Mouse (Mus musculus) embryo, embryonic 11.5 days (tissue): ENCODE measurements around the gene Ralgps1.
"Not testable (repeated sequence)": the region's sequence is repeated elsewhere in the genome, so short reads cannot be mapped to it uniquely, and the experiment has no call there.

Experiments
- DNase-seq: peaks from one replicate; pipeline ENCODE4 v3.0.0-alpha.2; 2012; ENCODE audit warnings: low read depth, low spot score

The Ralgps1 gene

GRCm38 (mm10) chr2:33215177-33215699 is 156.0 kb downstream of the Ralgps1 start:
- no peak for DNase-seq

- not testable (repeated sequence) for DNase-seq
Measured at GRCm38 (mm10) chr2:33211263-33211662, 160.0 kb downstream of the Ralgps1 start.

- DNase-seq, result no peak
Measured at GRCm38 (mm10) chr2:33210841-33211240, 160.4 kb downstream of the Ralgps1 start.

- no peak for DNase-seq
Measured at GRCm38 (mm10) chr2:33208134-33208533, 163.2 kb downstream of the Ralgps1 start.

- no peak for DNase-seq
Measured at GRCm38 (mm10) chr2:33207069-33207468, 164.2 kb downstream of the Ralgps1 start.

GRCm38 (mm10) chr2:33205939-33206525 is 165.3 kb downstream of the Ralgps1 start:
- no peak for DNase-seq

GRCm38 (mm10) chr2:33204980-33205379 is 166.3 kb downstream of the Ralgps1 start:
- DNase-seq, result no peak

GRCm38 (mm10) chr2:33203284-33203683 is 168.0 kb downstream of the Ralgps1 start:
- no peak for DNase-seq

DNA sequence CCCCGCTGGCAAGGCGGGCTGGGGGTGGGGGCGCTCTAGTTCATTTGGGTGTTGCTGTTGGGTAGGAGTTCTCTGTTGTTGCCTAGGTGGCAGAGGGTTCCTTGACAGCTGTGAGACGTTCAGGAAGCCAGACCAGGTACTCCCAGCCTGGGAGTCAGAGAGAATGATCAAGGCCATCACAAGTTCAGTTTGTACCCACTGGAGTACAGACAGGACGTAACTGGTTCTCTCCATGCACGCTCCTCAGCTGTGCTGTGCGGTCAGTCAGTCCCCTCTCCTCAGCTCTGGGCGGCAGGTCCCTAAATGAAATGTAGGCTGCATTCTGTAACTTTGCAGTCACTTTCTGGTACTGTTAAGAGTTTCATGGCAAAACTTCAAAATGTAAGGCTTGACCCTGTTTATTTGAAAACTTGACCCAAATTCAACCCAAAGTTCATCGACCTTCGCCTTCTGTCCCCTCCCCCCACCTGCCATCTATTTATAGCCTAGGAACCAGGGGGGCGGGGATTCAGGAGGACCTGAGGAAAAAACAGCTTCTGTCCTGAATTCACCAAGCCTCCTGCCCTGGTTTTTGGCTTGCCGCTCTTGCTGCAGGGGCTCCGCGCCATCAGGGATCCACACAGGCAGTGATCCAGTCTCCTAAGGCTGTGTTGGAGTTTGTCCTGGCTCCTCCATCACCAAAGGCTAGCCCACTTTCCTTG is 170.8 kb downstream of the Ralgps1 start:
- no peak for DNase-seq

DNA sequence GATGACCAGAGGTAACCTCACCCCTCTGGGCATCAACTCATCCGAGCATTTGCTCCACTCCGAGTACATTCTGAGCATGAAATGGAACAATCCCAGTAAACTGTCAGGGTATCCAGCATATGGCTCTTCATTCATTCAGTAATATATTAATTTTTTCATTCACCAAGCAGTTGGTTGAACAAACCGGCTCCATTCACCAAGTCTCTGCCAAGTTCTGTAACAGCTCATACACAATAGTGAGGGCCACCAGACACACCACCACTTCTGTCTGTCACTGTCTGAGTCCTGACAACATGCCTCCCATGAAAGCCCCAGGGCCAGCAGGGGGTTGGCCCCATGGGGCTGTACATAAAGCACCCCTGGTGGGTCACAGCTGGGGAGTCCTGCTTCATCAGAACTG is 181.3 kb downstream of the Ralgps1 start:
- DNase-seq, result no peak

DNA sequence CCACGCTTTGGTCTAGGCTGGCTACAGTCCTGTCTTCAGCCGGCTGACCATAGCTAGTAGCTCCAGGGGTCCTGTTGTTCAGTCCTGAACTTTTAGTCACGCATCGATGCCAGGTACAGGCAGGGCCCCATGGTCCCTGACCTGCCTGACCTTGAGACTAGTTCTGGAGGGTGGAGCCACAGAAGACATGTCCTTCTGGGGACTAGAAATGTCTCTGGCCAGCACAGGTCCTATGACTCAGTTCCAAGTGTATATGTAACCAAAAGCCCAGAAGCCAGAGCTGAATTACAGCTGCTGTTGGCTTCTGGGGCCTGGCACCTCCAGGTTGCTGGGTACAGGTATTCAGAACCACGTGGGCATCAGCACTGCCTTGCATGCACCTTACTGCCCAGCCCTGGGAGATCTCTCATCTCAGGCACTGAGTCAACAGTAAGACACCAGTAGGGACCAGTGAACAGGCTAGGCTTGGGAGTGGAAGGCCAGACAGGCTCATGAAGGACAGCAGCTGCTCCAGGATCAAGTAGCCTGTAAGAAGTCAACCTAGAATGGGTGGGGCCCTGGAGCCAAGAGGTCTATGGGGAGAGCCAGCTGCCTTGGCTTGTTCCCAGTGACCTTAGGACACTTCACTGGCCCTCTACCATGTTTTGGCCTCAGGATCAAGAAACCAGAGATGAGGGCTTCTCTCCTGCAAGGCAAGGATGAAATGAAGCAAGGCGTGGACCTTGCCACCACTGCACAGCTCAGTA is 182.2 kb downstream of the Ralgps1 start:
- DNase-seq, result no peak

DNA sequence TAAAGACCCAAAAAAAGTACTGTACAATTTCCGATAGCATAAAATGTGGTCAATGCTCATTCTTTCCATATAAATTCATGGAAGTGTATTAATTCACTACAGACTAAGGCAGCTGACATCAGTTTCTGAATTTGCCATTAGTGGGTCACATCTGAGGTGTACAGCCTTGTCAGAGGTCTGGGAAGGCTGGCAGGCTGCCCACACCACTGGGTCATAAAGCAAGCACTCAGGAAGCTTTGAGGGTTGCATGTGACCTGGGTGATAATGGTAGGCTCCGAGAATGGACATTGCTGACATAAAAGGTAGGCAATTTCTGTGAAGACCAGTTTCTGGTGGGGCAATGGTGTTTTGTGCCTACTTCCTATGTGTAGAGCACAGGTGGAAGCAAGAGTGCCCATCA is 183.4 kb downstream of the Ralgps1 start:
- DNase-seq, result no peak

DNA sequence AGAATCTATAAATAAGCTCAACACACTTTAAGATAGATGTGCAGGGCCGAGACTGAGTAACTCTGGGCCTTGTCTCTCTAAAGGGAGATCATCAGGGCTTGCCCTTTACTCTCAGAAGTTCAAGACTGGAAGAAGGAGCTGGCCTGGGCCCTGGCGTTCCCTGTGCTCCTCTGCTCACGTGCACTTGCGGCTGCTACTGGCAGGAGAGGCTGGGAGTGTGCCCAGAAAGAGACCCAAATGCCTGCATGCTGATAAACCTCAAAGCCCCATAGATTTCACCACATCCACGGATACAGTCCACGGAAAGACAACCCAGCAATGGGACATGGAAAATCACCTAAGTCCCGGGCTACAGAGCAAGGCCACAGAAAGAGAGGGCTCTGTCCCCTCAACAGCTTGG is 184.8 kb downstream of the Ralgps1 start:
- DNase-seq, result no peak

- DNase-seq, result no peak
Measured at GRCm38 (mm10) chr2:33185258-33185657, 186.0 kb downstream of the Ralgps1 start.

DNA sequence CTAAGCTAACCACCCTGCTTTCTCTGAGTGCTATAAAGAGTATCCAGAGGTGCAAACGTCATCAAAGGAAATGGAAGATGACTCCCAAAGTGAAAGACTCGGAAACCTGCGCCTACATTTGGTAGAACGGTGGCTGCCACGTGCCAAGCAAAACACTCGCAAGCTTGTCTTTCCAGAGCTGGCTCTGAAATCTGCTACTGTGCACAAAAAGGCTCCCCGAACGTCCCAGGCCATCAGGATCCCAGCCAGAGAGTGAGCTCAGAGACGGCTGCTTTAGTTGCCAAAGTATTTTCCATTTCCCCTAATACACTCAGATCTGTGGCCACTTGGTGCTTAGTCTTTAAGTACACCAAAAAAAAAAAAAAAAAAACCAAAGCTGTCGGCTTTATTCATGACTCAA is 186.6 kb downstream of the Ralgps1 start:
- no peak for DNase-seq

GRCm38 (mm10) chr2:33183321-33183720 is 188.0 kb downstream of the Ralgps1 start:
- no peak for DNase-seq

GRCm38 (mm10) chr2:33179930-33180630 is 191.2 kb downstream of the Ralgps1 start:
- DNase-seq, result no peak

- DNase-seq, result no peak
Measured at GRCm38 (mm10) chr2:33179171-33179929, 191.9 kb downstream of the Ralgps1 start.

DNA sequence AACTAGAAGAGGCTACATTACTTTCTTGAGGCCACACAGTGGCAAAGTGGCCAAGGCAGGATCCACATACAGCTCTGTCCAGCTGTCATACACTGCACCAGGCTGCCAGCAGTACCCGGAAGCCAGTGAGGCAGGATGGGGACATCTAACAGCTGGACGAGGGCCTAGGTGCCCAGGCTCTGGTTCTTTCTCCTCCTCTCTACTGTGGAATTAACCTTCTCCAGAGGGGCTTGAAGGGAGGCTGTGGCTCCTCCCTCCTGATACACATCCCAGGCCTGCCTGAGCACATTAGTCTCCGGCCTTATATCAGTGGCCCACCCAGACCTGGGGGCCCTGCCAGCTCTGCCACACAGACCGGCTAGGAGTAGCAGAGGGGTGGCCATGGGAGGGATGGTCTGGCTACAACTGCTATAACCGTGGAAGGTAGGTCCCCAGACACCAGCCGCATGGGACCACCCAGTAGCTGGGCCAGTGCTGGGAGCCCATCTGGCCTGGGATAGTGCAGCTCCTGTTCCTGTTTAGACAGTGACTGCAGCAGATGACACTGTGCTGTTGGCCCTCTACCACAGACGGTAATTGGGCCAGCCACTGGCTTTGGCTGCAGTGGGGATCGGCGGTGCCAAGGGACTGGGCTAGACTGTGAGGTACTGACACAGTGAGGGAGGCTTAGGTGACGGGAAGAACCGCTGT is 192.9 kb downstream of the Ralgps1 start:
- DNase-seq, result no peak

GRCm38 (mm10) chr2:33177443-33178242 is 193.6 kb downstream of the Ralgps1 start:
- DNase-seq, result no peak
